Mouse (Mus musculus) inflammation-experienced regulatory T-cells, adult 6 months (primary cell): ENCODE data around the gene Prickle2. TPM values are rescaled to one million over a fixed set of nuclear protein-coding genes. Genes with fewer than 3 reads are reported as not detected.

ENCODE experiments used
- ATAC-seq: one replicate; pipeline ENCODE4 v1.8.0; 2017
- polyA plus RNA-seq, 3 experiments: library from polyadenylated mRNA; unstranded; fragments of 100-300 nt; shearing (Covaris generic); gene quantifications; one replicate each; pipeline ENCODE4 v1.2.1; 2017

The Prickle2 gene
- polyA plus RNA-seq, 3 experiments from 2014 or later: not detected

DNA sequence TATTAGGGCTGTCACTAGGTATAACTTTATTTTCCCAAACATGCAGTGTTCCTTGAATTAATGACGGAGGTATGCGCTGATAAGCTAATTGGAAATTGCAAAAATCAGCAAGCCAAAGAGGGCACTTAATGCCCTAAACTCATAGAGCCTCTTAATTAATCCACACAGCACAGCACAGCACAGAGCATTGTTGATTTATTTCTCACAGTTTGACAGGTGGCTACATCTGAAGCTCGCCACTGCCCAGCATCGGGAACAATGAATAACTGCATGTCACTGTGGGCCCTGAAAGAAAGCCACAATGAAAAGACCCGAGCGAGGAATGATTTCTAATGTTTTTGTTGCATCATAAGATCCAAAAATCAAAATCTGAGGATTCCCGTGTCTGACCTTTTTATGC is 359.2 kb downstream of the Prickle2 start:
- ATAC-seq: no peak

DNA sequence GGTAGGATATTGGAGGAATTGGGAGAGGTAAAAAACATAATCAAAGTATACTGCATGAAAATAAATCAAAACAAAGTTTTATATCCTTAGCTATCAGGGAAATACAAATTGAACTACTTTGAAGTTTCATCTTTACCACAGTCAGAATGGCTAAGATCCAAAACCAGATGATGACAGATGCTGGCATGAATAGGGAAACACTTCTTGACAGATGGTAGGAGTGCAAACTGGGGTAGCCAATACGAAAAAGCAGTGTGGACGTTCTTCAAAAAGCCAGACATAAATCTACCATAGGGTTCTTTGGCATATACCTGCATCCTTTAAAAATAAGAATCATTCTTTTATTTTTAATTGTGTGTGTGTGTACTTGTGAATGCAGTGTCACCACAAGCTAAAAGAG is 360.8 kb downstream of the Prickle2 start:
- no peak for ATAC-seq

DNA sequence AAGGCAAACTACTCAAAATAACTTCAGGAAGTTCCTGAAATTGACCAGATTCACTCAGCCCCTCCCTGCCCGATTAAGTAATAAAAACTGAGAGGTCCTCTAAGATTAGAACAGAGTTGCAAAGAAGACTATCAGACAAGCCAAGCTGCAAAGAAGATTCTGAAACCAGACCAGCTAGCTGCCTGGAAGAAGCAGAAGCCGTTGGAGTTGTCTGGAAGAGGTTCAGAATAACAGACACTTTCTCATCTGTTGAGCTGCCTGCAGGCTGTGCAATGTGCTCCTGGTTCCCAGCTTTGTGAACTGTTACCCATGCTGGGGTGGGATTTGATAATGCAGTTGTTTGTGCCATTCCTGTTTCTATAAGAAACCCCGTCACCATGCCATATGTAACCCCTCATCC is 361.4 kb downstream of the Prickle2 start:
- ATAC-seq: no peak

Other genes starting within 250 kb of the Prickle2 start
- under 1 TPM in 1 of 3 experiments, not detected in 2; 0.27 TPM for gene A730049H05Rik, start 110.3 kb upstream of the Prickle2 start, polyA plus RNA-seq
- not detected for gene Gm15737, start 163.2 kb upstream of the Prickle2 start, polyA plus RNA-seq
- under 1 TPM in 2 of 3 experiments, not detected in 1; 0.20 to 0.35 TPM for gene Adamts9, start 237.3 kb upstream of the Prickle2 start, polyA plus RNA-seq